Mouse (Mus musculus): Measurements from ENCODE around the gene Olfr1349. TPM values are rescaled to one million over a fixed set of nuclear protein-coding genes. Genes with fewer than 3 reads are reported as not detected.
"Not testable (repeated sequence)": the region's sequence is repeated elsewhere in the genome, so short reads cannot be mapped to it uniquely, and the experiment has no call there.

Olfr1349 gene
- not detected in 2 replicates for polyA plus RNA-seq (2012; ENCODE audit: insufficient read depth, insufficient read length, missing spikeins)

DNA sequence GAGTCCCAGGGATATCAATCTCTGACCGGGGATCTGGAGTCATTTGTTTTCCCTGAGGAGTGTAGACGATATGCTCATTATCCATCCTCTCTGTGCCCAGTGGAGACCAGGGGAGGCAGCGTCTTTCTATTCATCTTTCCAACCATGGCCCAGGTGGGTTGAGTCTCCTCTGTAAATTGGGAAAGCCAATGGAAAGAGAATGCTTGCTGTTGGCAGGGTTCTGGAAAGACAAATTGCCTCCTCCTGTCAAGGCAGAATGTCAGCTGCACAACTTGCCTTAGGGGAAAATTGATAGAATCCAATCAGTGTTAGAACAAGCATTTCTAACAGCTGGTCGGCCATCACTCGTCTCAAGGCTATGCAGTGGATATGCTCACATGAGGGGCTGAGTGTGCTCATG lies at the start of gene Olfr1349:
Gene Olfr1349 (minus strand): TSS at position 101 of the 400 bp plus-strand sequence.
- TF ChIP-seq POLR2A (IDR thresholded peaks at IDR 0.05; ENCODE audit: borderline replicate concordance, low read depth, low read length) (no peak), CTCF (IDR thresholded peaks at IDR 0.05; ENCODE audit: low read depth, low read length) (no peak)
- Histone ChIP-seq H3K4me1 (ENCODE audit: control insufficient read depth, insufficient read depth, low read length) (no peaks in the 10 kb centered on the region), H3K4me3 (ENCODE audit: insufficient read depth, low read length) (no peak within 1 kb of the TSS)

GRCm38 (mm10) chr7:6564541-6564940 lies 41.8 kb upstream of the Olfr1349 start, which contains the start of gene Olfr1350:
TSS of gene Olfr1350 (plus strand) at chr7:6564841.
- no peak for TF ChIP-seq CTCF (IDR thresholded peaks at IDR 0.05; ENCODE audit: low read depth, low read length)
- no peak for TF ChIP-seq POLR2A (IDR thresholded peaks at IDR 0.05; ENCODE audit: borderline replicate concordance, low read depth, low read length)

More for the DNA sequence above, at the start of gene Olfr1349:
- no peak within 1 kb of the TSS for H3K27ac ChIP-seq (ENCODE audit: insufficient read depth, low read depth, low read length)

DNA sequence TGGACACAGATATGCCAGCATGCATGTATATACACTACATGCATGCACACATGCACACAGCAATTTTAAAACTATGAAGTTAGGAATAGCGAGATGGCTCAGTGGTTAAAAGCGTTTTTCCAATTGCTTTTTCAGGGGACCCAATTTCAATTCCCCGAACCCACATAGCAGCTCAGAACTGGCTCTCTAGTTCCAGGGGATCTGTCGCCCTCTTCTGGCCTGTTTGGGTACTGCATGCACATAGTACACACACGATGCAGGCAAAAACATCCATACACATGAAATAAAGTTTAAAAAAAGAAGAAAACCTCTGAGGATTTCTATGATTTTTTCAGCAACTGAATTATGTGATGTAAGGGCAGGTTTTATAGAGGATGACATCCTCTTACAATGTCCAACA lies 3.4 kb upstream of the Olfr1349 start:
- no peak overlapping the region for H3K27ac ChIP-seq (ENCODE audit: insufficient read depth, low read depth, low read length)
- no peak for TF ChIP-seq POLR2A (IDR thresholded peaks at IDR 0.05; ENCODE audit: borderline replicate concordance, low read depth, low read length)
- peak; percentile 35; the same call in 1 of the 2 replicates for TF ChIP-seq CTCF (IDR thresholded peaks at IDR 0.05; ENCODE audit: low read depth, low read length)
- H3K4me3 ChIP-seq (ENCODE audit: insufficient read depth, low read length): no peak overlapping the region
- H3K4me1 ChIP-seq (ENCODE audit: control insufficient read depth, insufficient read depth, low read length): no peaks in the 10 kb centered on the region

More at GRCm38 (mm10) chr7:6564541-6564940, 41.8 kb upstream of the Olfr1349 start, which contains the start of gene Olfr1350:
- Histone ChIP-seq H3K27ac (ENCODE audit: insufficient read depth, low read depth, low read length) (no peak within 1 kb of the TSS), H3K4me3 (ENCODE audit: insufficient read depth, low read length) (no peak within 1 kb of the TSS), H3K4me1 (ENCODE audit: control insufficient read depth, insufficient read depth, low read length) (no peaks in the 10 kb centered on the region)

- no peak for TF ChIP-seq POLR2A (IDR thresholded peaks at IDR 0.05; ENCODE audit: borderline replicate concordance, low read depth, low read length)
- TF ChIP-seq CTCF (IDR thresholded peaks at IDR 0.05; ENCODE audit: low read depth, low read length): no peak
- no peak overlapping the region for H3K4me3 ChIP-seq (ENCODE audit: insufficient read depth, low read length)
Observed at GRCm38 (mm10) chr7:6525001-6525400, 2.3 kb upstream of the Olfr1349 start.

DNA sequence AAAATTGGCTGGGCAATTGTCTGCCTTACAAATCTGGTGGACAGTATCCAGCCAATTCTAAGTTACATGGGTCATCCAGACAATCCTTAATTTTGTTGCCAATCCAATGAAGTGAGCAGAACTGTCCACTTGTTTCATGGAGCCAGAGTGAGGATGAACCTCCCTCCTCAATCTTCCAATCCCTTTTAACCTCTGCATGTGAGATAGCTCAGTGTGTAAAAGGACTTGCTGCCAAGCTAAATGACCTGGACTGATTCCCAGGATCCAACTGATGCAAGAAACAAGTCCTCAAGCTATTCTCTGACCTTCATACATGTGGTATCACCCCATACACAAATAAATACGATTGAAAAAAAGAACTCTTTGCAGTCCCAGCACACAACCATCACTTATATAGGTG lies 1.1 kb downstream of the Olfr1349 start:
- H3K4me3 ChIP-seq (ENCODE audit: insufficient read depth, low read length): no peak overlapping the region
- H3K4me1 ChIP-seq (ENCODE audit: control insufficient read depth, insufficient read depth, low read length): no peaks in the 10 kb centered on the region
- no peak overlapping the region for H3K27ac ChIP-seq (ENCODE audit: insufficient read depth, low read depth, low read length)
- TF ChIP-seq POLR2A (IDR thresholded peaks at IDR 0.05; ENCODE audit: borderline replicate concordance, low read depth, low read length): no peak

More at GRCm38 (mm10) chr7:6525001-6525400, 2.3 kb upstream of the Olfr1349 start:
- H3K4me1 ChIP-seq (ENCODE audit: control insufficient read depth, insufficient read depth, low read length): no peaks in the 10 kb centered on the region
- no peak overlapping the region for H3K27ac ChIP-seq (ENCODE audit: insufficient read depth, low read depth, low read length)

DNA sequence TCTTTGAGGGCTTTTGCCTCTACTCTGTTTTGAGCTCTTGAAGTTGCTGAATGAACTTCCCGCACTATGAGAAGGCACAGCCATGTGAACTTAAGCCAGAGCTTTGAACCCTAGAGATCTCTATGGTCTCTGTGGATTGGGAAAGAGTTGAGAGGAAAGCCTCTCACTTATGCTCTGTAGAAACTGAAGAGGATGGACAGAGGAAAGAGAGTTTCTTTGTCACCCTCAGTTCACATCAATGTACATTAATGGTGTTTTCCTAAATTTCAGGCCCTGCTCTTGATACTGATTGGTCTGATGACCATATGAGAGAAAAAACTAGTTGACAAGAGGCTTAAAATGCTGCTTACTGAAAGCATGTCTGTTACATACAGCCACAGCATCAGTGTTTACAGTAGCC lies 14.1 kb downstream of the Olfr1349 start, which contains the start of gene Olfr1348:
Gene Olfr1348 (minus strand): TSS at position 101 of the 400 bp plus-strand sequence.
- Histone ChIP-seq H3K4me1 (ENCODE audit: control insufficient read depth, insufficient read depth, low read length) (no peaks in the 10 kb centered on the region), H3K4me3 (ENCODE audit: insufficient read depth, low read length) (no peak within 1 kb of the TSS), H3K27ac (ENCODE audit: insufficient read depth, low read depth, low read length) (no peak within 1 kb of the TSS)
- TF ChIP-seq CTCF (IDR thresholded peaks at IDR 0.05; ENCODE audit: low read depth, low read length): no peak

- no peak within 1 kb of the TSS for H3K4me3 ChIP-seq (ENCODE audit: insufficient read depth, low read length)
- H3K27ac ChIP-seq (ENCODE audit: insufficient read depth, low read depth, low read length): no peak within 1 kb of the TSS
- no peaks in the 10 kb centered on the region for H3K4me1 ChIP-seq (ENCODE audit: control insufficient read depth, insufficient read depth, low read length)
- no peak for TF ChIP-seq POLR2A (IDR thresholded peaks at IDR 0.05; ENCODE audit: borderline replicate concordance, low read depth, low read length)
- no peak for TF ChIP-seq CTCF (IDR thresholded peaks at IDR 0.05; ENCODE audit: low read depth, low read length)
Observed at GRCm38 (mm10) chr7:6499655-6500054, 23.1 kb downstream of the Olfr1349 start, which contains the start of gene Olfr1347. TSS of gene Olfr1347 (minus strand) at chr7:6499755.

DNA sequence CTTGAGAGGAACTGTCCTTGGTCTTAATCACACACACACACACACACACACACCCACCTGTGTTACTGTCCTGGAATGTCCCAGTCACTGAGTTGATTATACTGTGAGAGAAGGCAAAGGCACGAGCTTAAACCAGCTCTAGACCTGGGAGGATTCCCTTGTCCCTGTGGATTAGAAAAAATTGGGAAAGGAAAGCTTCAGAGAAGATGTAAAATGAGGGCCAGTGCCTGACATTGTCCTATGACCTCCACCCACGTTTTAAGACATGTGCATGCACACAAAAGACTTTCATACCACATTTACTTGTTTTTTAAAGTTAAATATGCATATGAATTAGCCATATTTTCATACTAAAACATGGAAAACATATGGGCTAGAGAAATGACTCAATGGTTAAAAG lies 35.9 kb downstream of the Olfr1349 start, which contains the start of gene Olfr5:
Gene Olfr5 (minus strand): TSS at position 101 of the 400 bp plus-strand sequence.
- no peak within 1 kb of the TSS for H3K27ac ChIP-seq (ENCODE audit: insufficient read depth, low read depth, low read length)
- no peak within 1 kb of the TSS for H3K4me3 ChIP-seq (ENCODE audit: insufficient read depth, low read length)
- H3K4me1 ChIP-seq (ENCODE audit: control insufficient read depth, insufficient read depth, low read length): no peaks in the 10 kb centered on the region
- TF ChIP-seq CTCF (IDR thresholded peaks at IDR 0.05; ENCODE audit: low read depth, low read length) (no peak), POLR2A (IDR thresholded peaks at IDR 0.05; ENCODE audit: borderline replicate concordance, low read depth, low read length) (no peak)

DNA sequence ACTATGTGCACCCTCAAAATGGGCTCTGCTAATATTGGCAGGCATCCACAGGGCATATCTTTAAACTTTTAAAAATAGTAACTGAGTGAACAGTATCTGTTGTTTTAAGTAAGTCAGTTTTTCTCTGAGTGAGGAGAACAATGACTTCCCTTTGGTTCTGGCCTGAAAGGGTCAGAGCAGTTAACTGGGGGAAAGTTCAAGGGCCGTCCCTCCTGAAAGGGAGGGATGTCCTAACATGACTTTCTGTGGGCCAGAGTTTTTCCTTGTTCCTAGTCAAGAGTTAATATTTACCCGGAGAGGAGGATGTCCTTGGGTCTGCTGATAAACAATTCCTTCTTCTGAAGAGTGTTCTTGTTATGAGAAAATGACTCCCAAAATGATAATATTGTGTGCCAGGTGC lies 45.1 kb downstream of the Olfr1349 start:
- not testable (repeated sequence) for H3K4me3 ChIP-seq (ENCODE audit: insufficient read depth, low read length); H3K27ac ChIP-seq (ENCODE audit: insufficient read depth, low read depth, low read length)

DNA sequence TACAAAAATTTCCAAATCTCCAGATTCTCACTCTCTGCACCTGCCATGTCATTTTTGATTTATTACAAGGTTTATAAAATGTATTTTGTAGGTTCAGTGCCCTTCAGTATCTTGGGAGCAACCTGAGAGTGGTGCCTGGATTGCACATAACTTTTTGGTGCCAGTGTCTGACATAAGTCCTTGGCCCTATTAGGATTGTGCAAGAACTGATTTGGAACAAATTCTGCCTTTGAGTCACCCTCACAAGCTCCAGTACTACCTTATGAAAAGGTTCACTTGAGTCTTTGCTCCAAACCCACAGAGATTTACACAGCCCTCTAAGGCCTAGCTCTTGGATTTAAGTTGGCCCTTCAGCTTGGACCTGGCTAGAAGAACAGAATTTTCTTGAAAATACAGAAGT lies 55.8 kb downstream of the Olfr1349 start, which contains the start of gene Olfr1346:
Gene Olfr1346 (plus strand): TSS at position 151 of the 400 bp plus-strand sequence.
- Histone ChIP-seq H3K27ac (ENCODE audit: insufficient read depth, low read depth, low read length) (no peak within 1 kb of the TSS), H3K4me3 (ENCODE audit: insufficient read depth, low read length) (no peak within 1 kb of the TSS), H3K4me1 (ENCODE audit: control insufficient read depth, insufficient read depth, low read length) (no peaks in the 10 kb centered on the region)
- TF ChIP-seq POLR2A (IDR thresholded peaks at IDR 0.05; ENCODE audit: borderline replicate concordance, low read depth, low read length) (no peak), CTCF (IDR thresholded peaks at IDR 0.05; ENCODE audit: low read depth, low read length) (no peak)

More for the DNA sequence above, 45.1 kb downstream of the Olfr1349 start:
- H3K4me1 ChIP-seq (ENCODE audit: control insufficient read depth, insufficient read depth, low read length): not testable (repeated sequence)

Other genes starting within 250 kb of the Olfr1349 start
- 2.0 and 2.9 TPM in 2 replicates for gene Zfp667, start 236.4 kb downstream of the Olfr1349 start, polyA plus RNA-seq (2012; ENCODE audit: insufficient read depth, insufficient read length, missing spikeins)
- 3.2 and 3.9 TPM in 2 replicates for gene Zfp583, start 191.7 kb downstream of the Olfr1349 start, polyA plus RNA-seq (2012; ENCODE audit: insufficient read depth, insufficient read length, missing spikeins)
- gene Gm3854, start 179.2 kb downstream of the Olfr1349 start, polyA plus RNA-seq (2012; ENCODE audit: insufficient read depth, insufficient read length, missing spikeins): 0.31 TPM in 1 of 2 replicates, not detected in the other
- gene Zfp78, start 159.7 kb downstream of the Olfr1349 start, polyA plus RNA-seq (2012; ENCODE audit: insufficient read depth, insufficient read length, missing spikeins): 2.5 and 2.7 TPM in 2 replicates
- 8.7 and 9.5 TPM in 2 replicates for gene Zfp28, start 139.7 kb downstream of the Olfr1349 start, polyA plus RNA-seq (2012; ENCODE audit: insufficient read depth, insufficient read length, missing spikeins)
- gene Smim17, start 124.2 kb downstream of the Olfr1349 start, polyA plus RNA-seq (2012; ENCODE audit: insufficient read depth, insufficient read length, missing spikeins): 0.25 TPM in 1 of 2 replicates, not detected in the other
- gene Gm20715, start 112.7 kb downstream of the Olfr1349 start, polyA plus RNA-seq (2012; ENCODE audit: insufficient read depth, insufficient read length, missing spikeins): 0.17 TPM in 1 of 2 replicates, not detected in the other
- not detected in 2 replicates for gene Olfr1344, start 84.3 kb downstream of the Olfr1349 start, polyA plus RNA-seq (2012; ENCODE audit: insufficient read depth, insufficient read length, missing spikeins)
- 0.11 TPM in 1 of 2 replicates, not detected in the other for gene Olfr1336, start 66.8 kb downstream of the Olfr1349 start, polyA plus RNA-seq (2012; ENCODE audit: insufficient read depth, insufficient read length, missing spikeins)
- not detected in 2 replicates for gene Olfr1346, start 55.8 kb downstream of the Olfr1349 start, polyA plus RNA-seq (2012; ENCODE audit: insufficient read depth, insufficient read length, missing spikeins)
- not detected in 2 replicates for gene Olfr5, start 36.0 kb downstream of the Olfr1349 start, polyA plus RNA-seq (2012; ENCODE audit: insufficient read depth, insufficient read length, missing spikeins)
- not detected in 2 replicates for gene Olfr1347, start 23.2 kb downstream of the Olfr1349 start, polyA plus RNA-seq (2012; ENCODE audit: insufficient read depth, insufficient read length, missing spikeins)
- not detected in 2 replicates for gene Olfr1348, start 14.2 kb downstream of the Olfr1349 start, polyA plus RNA-seq (2012; ENCODE audit: insufficient read depth, insufficient read length, missing spikeins)
- not detected in 2 replicates for gene Olfr1350, start 41.9 kb upstream of the Olfr1349 start, polyA plus RNA-seq (2012; ENCODE audit: insufficient read depth, insufficient read length, missing spikeins)
- gene Zim1, start 173.5 kb upstream of the Olfr1349 start, polyA plus RNA-seq (2012; ENCODE audit: insufficient read depth, insufficient read length, missing spikeins): 0.11 TPM in 1 of 2 replicates, not detected in the other
- 0.15 TPM in 1 of 2 replicates, not detected in the other for gene Peg3, start 207.5 kb upstream of the Olfr1349 start, polyA plus RNA-seq (2012; ENCODE audit: insufficient read depth, insufficient read length, missing spikeins)
- gene Usp29, start 207.6 kb upstream of the Olfr1349 start, polyA plus RNA-seq (2012; ENCODE audit: insufficient read depth, insufficient read length, missing spikeins): 0.32 TPM in 1 of 2 replicates, not detected in the other

Measured in bone marrow macrophage, adult 2 months (primary cell).